Mouse (Mus musculus) adrenal gland (tissue): ENCODE data around the gene Gm8237.
"Not testable (repeated sequence)": the region's sequence is repeated elsewhere in the genome, so short reads cannot be mapped to it uniquely, and the experiment has no call there.

Source experiments
- intact Hi-C: fragments of 180-260 bp; cut with DNase I; formaldehyde crosslinking; loops from one replicate; pipeline ENCODE4 v1.15.1; 2025
- long read RNA-seq, 2 experiments: library from polyadenylated mRNA; unstranded; transcript quantifications; one replicate each; pipeline ENCODE4 v2.0.0; 2020; ENCODE audit warnings: borderline replicate concordance in 1 of 2; ENCODE audit not compliant: insufficient replicate concordance in 1 of 2

Gene Gm8237
- long read RNA-seq, experiment 1, result 0 reads
- long read RNA-seq, experiment 2, result 0 reads

- intact Hi-C loops, result not testable (repeated sequence)
Measured at GRCm38 (mm10) chr14:5880241-5880640, at the start of gene Gm8237. Gene Gm8237 (minus strand): TSS chr14:5880382.

DNA sequence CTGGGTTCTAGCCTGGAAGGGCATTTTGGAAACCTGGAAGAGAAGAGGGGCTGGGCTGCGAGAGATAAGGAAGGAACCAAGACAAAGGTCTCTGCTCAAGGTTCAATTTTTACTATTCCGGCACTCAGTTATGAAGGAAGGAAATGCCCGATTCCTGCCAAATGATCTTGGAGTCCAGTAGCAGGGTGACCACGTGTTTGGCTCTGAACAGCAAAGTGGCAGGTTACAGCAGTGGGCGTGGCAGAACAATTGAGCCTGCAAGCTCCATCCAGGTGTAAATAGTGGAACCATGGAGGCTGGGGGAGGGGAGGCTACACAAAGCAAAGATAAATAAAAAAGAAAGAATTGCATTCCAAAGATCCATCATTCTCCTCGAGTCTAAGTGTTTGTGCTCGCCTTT lies 43.1 kb upstream of the Gm8237 start:
- intact Hi-C loops, result not testable (repeated sequence)

DNA sequence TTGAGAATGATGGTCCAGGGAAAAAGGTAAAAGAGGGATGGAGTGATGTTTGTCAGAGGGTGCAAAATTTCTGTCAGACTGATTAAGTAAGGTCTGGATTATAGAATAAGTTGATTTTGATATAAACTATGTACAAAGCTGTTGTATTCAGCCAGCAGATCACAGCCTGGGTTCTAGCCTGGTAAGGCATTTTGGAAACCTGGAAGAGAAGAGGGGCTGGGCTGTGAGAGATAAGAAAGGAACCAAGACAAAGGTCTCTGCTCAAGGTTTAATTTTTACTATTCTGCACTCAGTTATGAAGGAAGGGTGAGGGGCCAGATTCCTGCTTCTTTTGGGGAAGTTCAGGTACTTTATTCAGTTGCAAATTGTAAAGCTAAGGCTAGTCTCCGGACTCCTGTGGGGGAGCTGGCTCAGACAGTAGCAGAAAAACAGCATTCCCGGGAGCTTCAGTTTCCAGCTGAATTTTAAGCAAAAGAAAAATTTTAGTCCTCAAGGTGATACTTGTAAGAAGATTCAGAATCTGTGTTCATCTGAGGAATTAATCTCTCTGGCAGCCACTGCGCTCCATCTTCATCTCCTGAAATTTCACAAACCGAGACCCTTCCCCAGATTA lies 38.3 kb upstream of the Gm8237 start:
- intact Hi-C loops, result not testable (repeated sequence)

DNA sequence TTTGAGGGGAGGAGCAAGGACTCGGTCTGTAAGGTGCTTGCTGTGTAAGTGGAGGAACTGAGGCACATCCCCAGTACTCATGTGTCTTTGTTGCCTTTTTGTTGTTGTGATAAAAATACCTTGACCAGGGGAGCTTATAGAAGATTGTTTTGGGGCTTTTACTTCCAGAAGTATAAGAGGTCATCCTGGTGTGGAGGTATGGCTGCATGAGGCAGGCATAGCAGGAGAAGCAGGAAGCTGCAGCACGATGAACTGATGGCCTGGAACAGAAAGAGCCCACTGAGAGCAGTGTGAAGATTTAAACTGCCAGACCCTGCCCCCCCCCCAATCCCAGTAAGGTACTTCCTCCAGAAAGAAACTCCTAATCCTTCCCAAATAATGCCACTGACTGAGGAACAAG lies 33.5 kb upstream of the Gm8237 start:
- intact Hi-C loops, result not testable (repeated sequence)

DNA sequence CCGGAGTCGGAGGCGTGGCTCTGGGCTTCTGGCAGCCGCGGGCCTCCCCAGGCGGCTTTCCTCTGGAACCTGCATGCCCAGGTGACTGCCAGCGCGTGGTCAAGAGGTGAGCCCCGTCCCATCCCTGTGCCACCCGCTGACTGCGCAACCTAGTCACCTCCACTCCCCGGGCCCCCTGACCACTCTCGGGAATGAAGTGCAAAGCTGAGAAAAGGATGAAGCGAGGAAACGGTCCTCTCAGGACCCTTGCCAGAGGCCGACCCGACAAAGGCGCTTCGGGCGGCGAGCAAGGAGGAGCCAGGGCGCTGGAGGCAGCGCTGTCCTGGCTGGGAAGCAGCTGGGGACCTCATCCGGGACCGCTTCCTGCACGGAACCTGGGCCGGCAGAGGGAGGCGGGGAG lies 391 bp downstream of the Gm8237 start:
- intact Hi-C loops, result not testable (repeated sequence)

GRCm38 (mm10) chr14:5879136-5879535 lies 1.0 kb downstream of the Gm8237 start:
- intact Hi-C loops, result not testable (repeated sequence)

DNA sequence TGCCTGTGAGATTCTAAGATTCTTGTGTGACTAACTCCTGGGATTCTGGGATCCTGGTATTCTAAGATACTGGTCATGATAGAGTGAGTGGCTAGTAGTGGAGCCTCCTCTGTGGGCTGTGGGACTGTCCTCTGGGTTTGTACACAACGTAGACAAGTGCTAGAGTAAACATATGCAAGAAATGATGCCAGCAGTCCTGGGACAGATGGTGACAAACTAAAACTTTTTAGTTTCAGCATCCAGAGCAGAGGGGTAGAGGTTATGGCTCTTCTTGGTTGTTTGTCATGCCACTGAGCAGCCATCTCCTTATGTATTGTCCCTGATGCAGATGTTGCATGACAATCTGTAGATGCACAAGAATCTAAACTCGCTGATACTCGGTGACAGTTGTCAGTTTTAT lies 24.3 kb downstream of the Gm8237 start:
- intact Hi-C loops, result not testable (repeated sequence)

DNA sequence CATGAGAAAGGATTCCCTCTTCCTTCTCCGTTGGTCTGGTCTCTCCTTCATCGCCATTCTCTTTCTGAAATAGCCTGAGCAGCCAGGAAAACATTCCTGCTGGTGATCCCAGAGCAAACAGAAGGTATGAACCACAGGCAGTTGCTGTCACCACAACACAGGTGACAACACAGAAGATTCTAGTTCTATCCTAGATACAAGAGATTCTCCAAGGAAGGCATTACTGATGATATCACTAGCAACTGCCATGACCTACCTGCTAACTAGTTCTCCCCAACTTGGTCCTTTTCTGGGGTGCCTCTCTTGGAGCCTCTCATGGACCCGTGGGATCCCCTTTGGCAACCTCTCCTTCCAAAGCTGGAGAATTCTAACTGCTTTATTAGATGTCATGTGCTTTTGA lies 50.0 kb downstream of the Gm8237 start, which contains the start of gene Gm3424:
Gene Gm3424 (minus strand): TSS at position 101 of the 400 bp plus-strand sequence.
- intact Hi-C loops, result not testable (repeated sequence)

GRCm38 (mm10) chr14:5812699-5813356 lies 67.4 kb downstream of the Gm8237 start:
- intact Hi-C loops, result not testable (repeated sequence)
